Mouse (Mus musculus) central nervous system, embryonic 11.5 days (tissue): Measurements from ENCODE around the gene Lce1f. TPM values are rescaled to one million over a fixed set of nuclear protein-coding genes. Genes with fewer than 3 reads are reported as not detected.

Source experiments
- polyA plus RNA-seq: library from polyadenylated mRNA; depleted of rRNA; stranded (reverse); fragments of >200 nt; gene quantifications from 2 replicates; pipeline ENCODE4 v1.2.3, GENCODE M21; 2012; rRNA removed

Lce1f gene
- polyA plus RNA-seq = not detected in 2 replicates

GRCm38 (mm10) chr3:92720250-92720649 is at the start of gene Lce1f:
TSS of gene Lce1f (minus strand) at chr3:92720350.

GRCm38 (mm10) chr3:92764965-92765364 is 44.8 kb upstream of the Lce1f start, which contains the start of gene Lce1h:
TSS of gene Lce1h (minus strand) at chr3:92765065.

GRCm38 (mm10) chr3:92752238-92752637 is 32.1 kb upstream of the Lce1f start, which contains the start of gene Lce1g:
TSS of gene Lce1g (minus strand) at chr3:92752338.

GRCm38 (mm10) chr3:92738996-92739395 is 18.8 kb upstream of the Lce1f start, which contains the start of gene Gm38119:
TSS of gene Gm38119 (minus strand) at chr3:92739096.

GRCm38 (mm10) chr3:92708974-92709373 is 11.2 kb downstream of the Lce1f start, which contains the start of gene Lce1e:
TSS of gene Lce1e (minus strand) at chr3:92709074.

GRCm38 (mm10) chr3:92687110-92687509 is 33.0 kb downstream of the Lce1f start, which contains the start of gene Lce1d:
TSS of gene Lce1d (minus strand) at chr3:92687210.

GRCm38 (mm10) chr3:92678947-92679346 is 41.2 kb downstream of the Lce1f start, which contains the start of gene Lce1c:
TSS of gene Lce1c (plus strand) at chr3:92679247.

GRCm38 (mm10) chr3:92670215-92670614 is 49.9 kb downstream of the Lce1f start, which contains the start of gene Lce1a2:
TSS of gene Lce1a2 (minus strand) at chr3:92670315.

Other genes starting within 250 kb of the Lce1f start
- 0.08 and 0.10 TPM in 2 replicates for gene Sprr1a, start 234.5 kb downstream of the Lce1f start, polyA plus RNA-seq
- gene Sprr4, start 219.9 kb downstream of the Lce1f start, polyA plus RNA-seq = not detected in 2 replicates
- not detected in 2 replicates for gene 2310046K23Rik, start 185.8 kb downstream of the Lce1f start, polyA plus RNA-seq
- gene Ivl, start 146.6 kb downstream of the Lce1f start, polyA plus RNA-seq = 0.02 and 0.04 TPM in 2 replicates
- not detected in 2 replicates for gene Smcp, start 131.4 kb downstream of the Lce1f start, polyA plus RNA-seq
- not detected in 2 replicates for gene 2210017I01Rik, start 112.9 kb downstream of the Lce1f start, polyA plus RNA-seq
- not detected in 2 replicates for gene Lce6a, start 98.7 kb downstream of the Lce1f start, polyA plus RNA-seq
- not detected in 2 replicates for gene Lce1a1, start 72.0 kb downstream of the Lce1f start, polyA plus RNA-seq
- gene Lce1b, start 63.4 kb downstream of the Lce1f start, polyA plus RNA-seq = not detected in 2 replicates
- gene Lce1a2, start 50.0 kb downstream of the Lce1f start, polyA plus RNA-seq = not detected in 2 replicates
- gene Lce1c, start 41.1 kb downstream of the Lce1f start, polyA plus RNA-seq = not detected in 2 replicates
- gene Lce1d, start 33.1 kb downstream of the Lce1f start, polyA plus RNA-seq = not detected in 2 replicates
- not detected in 2 replicates for gene Lce1e, start 11.3 kb downstream of the Lce1f start, polyA plus RNA-seq
- gene Gm38119, start 18.7 kb upstream of the Lce1f start, polyA plus RNA-seq = not detected in 2 replicates
- gene Lce1g, start 32.0 kb upstream of the Lce1f start, polyA plus RNA-seq = not detected in 2 replicates
- gene Lce1h, start 44.7 kb upstream of the Lce1f start, polyA plus RNA-seq = not detected in 2 replicates
- not detected in 2 replicates for gene Lce1i, start 58.5 kb upstream of the Lce1f start, polyA plus RNA-seq
- gene Lce1j, start 70.2 kb upstream of the Lce1f start, polyA plus RNA-seq = not detected in 2 replicates
- gene Lce1k, start 87.5 kb upstream of the Lce1f start, polyA plus RNA-seq = not detected in 2 replicates
- not detected in 2 replicates for gene Kprp, start 106.9 kb upstream of the Lce1f start, polyA plus RNA-seq
- not detected in 2 replicates for gene Lce1l, start 130.9 kb upstream of the Lce1f start, polyA plus RNA-seq
- gene 2310050C09Rik, start 149.9 kb upstream of the Lce1f start, polyA plus RNA-seq = not detected in 2 replicates
- gene Lce3a, start 205.9 kb upstream of the Lce1f start, polyA plus RNA-seq = not detected in 2 replicates
- not detected in 2 replicates for gene Lce3b, start 212.6 kb upstream of the Lce1f start, polyA plus RNA-seq
- gene Lce3c, start 224.1 kb upstream of the Lce1f start, polyA plus RNA-seq = not detected in 2 replicates
- not detected in 2 replicates for gene Lce3d, start 237.0 kb upstream of the Lce1f start, polyA plus RNA-seq
- gene Lce3e, start 246.7 kb upstream of the Lce1f start, polyA plus RNA-seq = not detected in 2 replicates